Mouse (Mus musculus) MEL-GATA-1-ER (cell line): ENCODE measurements around the gene 4930404H24Rik.
A peak's percentile ranks its signal among the peaks of the same experiment; 100 is the strongest.

Experiments
- DNase-seq: peaks from one replicate; pipeline ENCODE4 v3.0.0-alpha.2; 2012; ENCODE audit warnings: low read depth; ENCODE audit errors: extremely low read depth

The 4930404H24Rik gene

GRCm38 (mm10) chr2:153509211-153510029 is 16.8 kb downstream of the 4930404H24Rik start:
- no peak for DNase-seq

- DNase-seq = no peak
These were observed 17.5 kb downstream of the 4930404H24Rik start for GRCm38 (mm10) chr2:153510136-153510535.

GRCm38 (mm10) chr2:153511562-153511961 is 19.0 kb downstream of the 4930404H24Rik start:
- no peak for DNase-seq

- DNase-seq = no peak
These were observed 20.1 kb downstream of the 4930404H24Rik start for GRCm38 (mm10) chr2:153512416-153513323.

GRCm38 (mm10) chr2:153513983-153514382 is 21.4 kb downstream of the 4930404H24Rik start:
- DNase-seq = no peak

GRCm38 (mm10) chr2:153514497-153515380 is 22.1 kb downstream of the 4930404H24Rik start:
- no peak for DNase-seq

GRCm38 (mm10) chr2:153515582-153515981 is 23.0 kb downstream of the 4930404H24Rik start:
- DNase-seq = no peak

GRCm38 (mm10) chr2:153516961-153517360 is 24.4 kb downstream of the 4930404H24Rik start:
- DNase-seq = no peak

- no peak for DNase-seq
These were observed 27.5 kb downstream of the 4930404H24Rik start for GRCm38 (mm10) chr2:153520057-153520456.

GRCm38 (mm10) chr2:153522270-153522669 is 29.7 kb downstream of the 4930404H24Rik start:
- DNase-seq = no peak

- no peak for DNase-seq
These were observed 30.6 kb downstream of the 4930404H24Rik start for GRCm38 (mm10) chr2:153523143-153523542.

GRCm38 (mm10) chr2:153523656-153524055 is 31.1 kb downstream of the 4930404H24Rik start:
- no peak for DNase-seq

GRCm38 (mm10) chr2:153524727-153525126 is 32.1 kb downstream of the 4930404H24Rik start:
- no peak for DNase-seq

- peak; percentile 55 for DNase-seq
These were observed 33.3 kb downstream of the 4930404H24Rik start for GRCm38 (mm10) chr2:153525906-153526311.

- no peak for DNase-seq
These were observed 34.4 kb downstream of the 4930404H24Rik start for GRCm38 (mm10) chr2:153526850-153527530.

GRCm38 (mm10) chr2:153527580-153528531 is 35.3 kb downstream of the 4930404H24Rik start:
- no peak for DNase-seq

- no peak for DNase-seq
These were observed 36.2 kb downstream of the 4930404H24Rik start for GRCm38 (mm10) chr2:153528571-153529364.

GRCm38 (mm10) chr2:153529365-153529781 is 36.8 kb downstream of the 4930404H24Rik start:
- DNase-seq = no peak
